Mouse (Mus musculus) adrenal gland, postnatal 36 days (tissue): Measurements from ENCODE around the gene Hhipl2. TPM values are rescaled to one million over a fixed set of nuclear protein-coding genes. Genes with fewer than 3 reads are reported as not detected.
"Not testable (repeated sequence)": the region's sequence is repeated elsewhere in the genome, so short reads cannot be mapped to it uniquely, and the experiment has no call there.

Source experiments
- DNase-seq, 2 experiments: peaks; one replicate each; pipeline ENCODE4 v3.0.0; 2021; ENCODE audit warnings: mixed read lengths in 1 of 2
- long read RNA-seq, 2 experiments: library from polyadenylated mRNA; stranded (forward); transcript quantifications; one replicate each; pipeline ENCODE4 v2.0.0; 2021; ENCODE audit warnings: borderline sequencing depth in 2 of 2
- total RNA-seq, 2 experiments: library from RNA; stranded (reverse); gene quantifications; 2 replicates each; pipeline ENCODE4 v1.2.3; 2021

Hhipl2 gene
- not detected for total RNA-seq
- long read RNA-seq, experiment 1: 0 reads
- long read RNA-seq, experiment 2: 0 reads

DNA sequence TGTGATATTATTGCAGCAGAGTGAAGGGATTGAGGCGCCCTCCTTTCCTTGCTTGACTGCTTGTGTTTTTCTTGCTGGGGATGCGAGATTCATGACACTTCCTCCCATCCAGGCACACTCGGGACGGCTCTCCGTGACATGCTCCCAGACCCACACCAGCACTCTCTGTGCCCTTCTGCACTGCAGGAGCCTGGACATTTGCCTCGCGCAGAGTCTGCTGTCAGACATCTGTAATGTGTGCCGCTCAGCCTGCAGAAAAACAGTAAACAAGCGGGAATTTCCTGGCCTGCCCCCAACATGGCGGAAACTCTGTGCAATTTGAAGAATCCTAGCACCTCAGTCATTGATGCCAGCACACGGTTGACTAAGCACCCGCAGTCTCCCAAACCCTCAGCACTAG, at the start of gene Hhipl2:
Hhipl2 (plus strand) TSS at position 343 of the 400 bp plus-strand sequence.
- no peak for DNase-seq

DNA sequence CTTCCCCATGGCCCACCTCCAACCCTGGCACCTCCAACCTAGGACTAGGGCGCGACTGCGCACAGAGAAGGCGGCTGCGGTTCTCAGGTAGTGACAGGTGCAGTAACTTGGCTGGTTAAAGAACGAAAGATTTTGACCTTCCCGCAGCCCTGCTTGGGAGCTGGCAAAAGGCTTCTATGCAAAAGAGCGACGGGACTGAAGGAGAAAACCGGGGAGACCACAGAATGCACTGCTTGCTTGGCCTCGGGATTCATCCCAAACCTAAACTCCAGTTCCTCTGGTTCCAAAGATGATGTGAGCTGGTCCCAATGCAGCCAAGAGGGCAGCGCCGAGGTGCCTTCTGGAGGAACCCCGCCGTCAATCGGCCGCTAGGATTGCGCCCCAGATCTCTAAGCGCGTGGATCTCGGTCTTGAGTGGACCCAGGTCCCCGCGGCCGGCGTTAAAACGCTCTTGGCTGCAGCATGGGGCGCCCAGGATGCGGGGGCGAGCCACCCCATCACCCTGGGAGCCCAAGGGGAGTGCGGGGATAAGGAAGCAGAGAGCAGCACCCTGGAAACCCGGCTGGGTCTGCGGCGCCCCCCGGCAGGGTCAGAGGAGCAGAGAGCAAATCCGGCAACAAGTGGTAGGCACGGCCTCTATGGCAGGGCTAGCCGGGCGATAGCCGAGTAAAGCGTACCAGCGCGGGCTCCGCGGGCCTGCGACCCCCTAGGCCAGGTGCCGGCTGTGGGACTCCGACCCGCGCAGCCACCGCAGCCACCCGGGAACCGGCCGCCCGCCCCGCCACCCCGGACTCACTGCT, 49.2 kb upstream of the Hhipl2 start:
- DNase-seq: peak in 1 of 2 experiments; percentile 12

DNA sequence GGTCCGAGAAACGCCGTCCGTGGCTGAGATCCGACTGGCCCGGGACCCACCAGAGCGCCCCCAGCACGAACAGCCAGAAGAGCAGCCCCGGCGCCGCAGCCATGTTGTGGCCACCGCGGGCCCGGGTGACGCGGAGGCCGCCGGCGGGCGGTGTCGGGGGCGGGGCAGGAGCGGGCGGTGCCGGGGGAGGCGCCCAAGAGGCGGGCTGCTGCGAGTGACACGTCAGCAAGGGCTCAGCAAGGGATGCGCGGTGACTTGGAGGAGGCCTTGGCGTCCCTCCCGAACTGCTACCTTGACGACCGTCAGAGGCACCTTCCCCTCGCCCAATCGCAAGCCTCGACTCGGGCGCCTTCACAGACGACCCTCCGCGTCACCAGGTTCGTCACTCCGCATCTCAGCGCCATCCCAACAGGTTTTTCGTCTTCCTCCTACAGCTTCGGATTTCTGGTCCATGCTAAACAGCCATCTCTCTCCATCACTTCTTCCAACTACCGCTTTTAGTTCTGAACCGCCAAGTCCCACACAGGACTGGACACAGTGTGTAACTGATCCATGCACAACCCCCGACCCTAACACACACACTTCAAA, 48.5 kb upstream of the Hhipl2 start, which contains the start of gene Mia3:
Mia3 (minus strand) TSS at position 127 of the 588 bp plus-strand sequence.
- peak; percentile 96 to 98 for DNase-seq

DNA sequence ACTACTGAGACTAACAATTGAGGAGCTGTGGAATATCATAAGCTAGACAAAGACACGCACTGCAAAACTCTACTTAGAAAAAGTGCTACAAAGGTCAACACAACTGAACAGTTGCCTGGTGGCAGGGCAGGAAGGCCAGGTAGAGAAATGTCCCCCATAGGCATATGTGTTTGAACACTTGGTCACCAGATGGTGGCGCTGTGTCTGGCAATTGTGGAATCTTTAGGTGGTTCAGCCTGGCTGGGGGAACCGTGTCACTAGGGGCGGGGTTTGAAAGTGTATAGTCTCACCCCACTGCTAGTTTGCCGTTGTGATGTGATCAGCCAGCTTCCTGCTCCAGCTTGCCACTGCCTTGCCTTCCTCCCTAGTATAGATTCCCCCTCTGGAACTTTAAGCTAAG, 43.3 kb upstream of the Hhipl2 start:
- DNase-seq: no peak

DNA sequence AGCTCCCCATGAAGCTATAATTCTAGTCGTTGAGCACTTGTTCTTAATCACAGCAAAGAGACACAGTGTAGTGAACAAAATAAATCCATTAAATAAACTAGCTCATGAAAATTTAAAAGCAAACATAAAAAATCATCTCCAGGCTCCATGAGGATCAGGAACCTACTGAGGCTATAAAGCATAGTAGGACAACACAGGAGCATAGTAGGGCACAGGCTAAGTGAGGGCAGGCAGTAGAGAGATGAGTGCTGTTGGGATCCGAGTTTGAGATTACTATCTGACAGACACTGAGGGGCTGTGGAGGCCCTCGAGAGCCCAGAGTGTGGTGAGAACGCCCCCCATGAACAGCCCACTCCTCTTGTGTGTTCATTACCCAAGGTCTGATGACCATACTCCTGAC, 41.0 kb upstream of the Hhipl2 start:
- DNase-seq: no peak

DNA sequence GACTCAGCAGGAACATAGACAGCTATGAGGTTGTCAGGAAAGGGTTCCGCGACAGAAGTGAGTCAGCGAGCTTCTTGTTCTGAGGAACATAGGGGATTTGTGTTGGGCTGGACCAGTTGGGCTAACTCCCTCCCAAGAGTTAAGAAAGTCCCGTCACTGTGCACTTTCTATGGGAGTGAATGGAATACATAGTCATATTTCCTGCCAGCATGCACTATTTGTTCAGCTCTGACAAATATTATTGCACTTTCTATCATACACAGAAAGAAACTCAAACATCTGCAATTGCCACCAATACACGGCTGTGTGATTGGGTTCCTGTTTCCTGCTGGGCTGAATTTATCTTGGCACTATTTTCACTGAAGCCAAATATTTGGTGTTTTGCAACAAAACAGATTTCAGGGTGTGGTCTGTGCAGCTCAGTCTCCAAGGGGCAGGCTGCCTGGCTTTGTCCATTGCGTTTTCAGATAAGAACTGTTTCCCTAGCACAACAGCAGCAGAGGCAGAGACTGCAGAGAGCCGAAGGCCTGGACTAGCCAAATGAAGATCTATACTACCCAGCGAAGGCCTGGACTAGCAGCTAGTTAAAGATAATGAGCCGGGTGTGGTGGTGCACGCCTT, 39.6 kb upstream of the Hhipl2 start:
- DNase-seq: peak in 1 of 2 experiments; percentile 19

DNA sequence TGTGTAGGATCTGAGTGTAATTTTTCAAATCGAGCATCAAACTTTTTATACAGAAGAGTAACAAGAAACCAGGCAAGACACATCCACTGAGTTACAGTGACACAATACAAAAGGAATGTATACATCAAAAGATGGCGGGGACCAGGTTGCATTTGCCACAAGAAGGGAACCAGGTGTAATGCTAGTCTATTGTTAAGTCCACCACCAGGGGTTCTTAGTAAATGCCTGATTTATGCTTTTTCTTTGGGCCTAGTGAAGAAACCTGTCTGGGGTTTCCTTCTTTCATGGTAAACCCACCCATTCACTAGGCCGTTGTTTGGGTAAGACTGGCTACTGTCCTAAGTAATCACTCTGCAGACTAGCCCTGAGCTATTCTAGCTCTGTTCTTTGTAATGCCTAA, 38.6 kb upstream of the Hhipl2 start:
- DNase-seq: not testable (repeated sequence)

DNA sequence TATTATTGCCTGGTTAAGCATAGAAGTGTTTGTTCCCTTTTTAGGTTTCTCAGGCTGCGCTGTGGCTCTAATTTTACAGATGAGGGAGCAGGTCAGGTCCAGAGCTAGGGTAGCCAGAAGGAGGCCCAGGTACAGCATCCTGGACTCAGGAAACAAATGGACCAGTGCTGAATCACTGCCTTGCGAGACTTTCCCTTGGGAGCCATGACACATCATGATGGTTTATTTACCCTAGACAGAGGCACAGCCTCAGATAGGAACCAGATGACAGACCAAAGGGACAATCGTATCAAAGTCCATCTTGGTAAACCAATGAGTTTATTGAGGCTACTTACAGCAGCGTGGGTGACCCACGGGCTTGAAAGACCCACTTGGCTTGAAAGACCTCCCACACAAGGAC, 36.2 kb upstream of the Hhipl2 start:
- DNase-seq: no peak

DNA sequence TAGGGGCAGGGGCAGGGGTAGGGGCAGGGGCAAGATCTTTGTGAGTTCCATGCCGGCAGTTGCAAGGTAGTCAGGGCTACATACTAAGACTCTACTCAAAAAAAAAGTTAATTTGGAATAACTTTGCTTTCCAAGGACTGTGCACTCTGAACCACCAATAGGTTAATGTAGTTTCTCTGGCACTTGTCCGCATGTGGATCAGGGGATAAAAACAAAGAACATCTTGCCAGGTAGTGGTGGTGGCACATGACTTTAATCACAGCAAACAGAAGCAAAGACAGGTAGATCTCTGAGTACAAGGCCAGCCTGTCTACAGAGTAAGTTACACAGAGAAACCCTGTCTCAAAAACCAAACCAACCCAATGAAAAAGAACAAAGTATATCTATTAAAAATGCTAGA, 35.4 kb upstream of the Hhipl2 start:
- DNase-seq: no peak

DNA sequence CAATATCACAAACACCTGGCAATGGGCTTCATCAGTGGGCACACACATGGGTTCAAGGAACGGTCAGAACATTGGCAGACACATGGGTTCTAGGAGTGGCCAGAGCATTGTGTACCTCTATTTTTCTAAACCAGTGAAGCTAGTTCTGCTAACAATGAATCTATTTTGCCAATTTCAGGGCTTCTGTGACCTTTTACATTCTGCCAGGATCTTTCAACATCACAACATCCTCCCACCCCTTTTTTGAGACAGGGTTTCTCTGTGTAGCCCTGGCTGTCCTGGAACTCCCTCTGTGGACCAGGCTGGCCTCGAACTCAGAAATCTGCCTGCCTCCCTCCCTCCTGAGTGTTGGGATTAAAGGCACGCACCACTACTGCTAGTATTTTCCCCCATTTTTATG, 30.6 kb upstream of the Hhipl2 start:
- not testable (repeated sequence) for DNase-seq

DNA sequence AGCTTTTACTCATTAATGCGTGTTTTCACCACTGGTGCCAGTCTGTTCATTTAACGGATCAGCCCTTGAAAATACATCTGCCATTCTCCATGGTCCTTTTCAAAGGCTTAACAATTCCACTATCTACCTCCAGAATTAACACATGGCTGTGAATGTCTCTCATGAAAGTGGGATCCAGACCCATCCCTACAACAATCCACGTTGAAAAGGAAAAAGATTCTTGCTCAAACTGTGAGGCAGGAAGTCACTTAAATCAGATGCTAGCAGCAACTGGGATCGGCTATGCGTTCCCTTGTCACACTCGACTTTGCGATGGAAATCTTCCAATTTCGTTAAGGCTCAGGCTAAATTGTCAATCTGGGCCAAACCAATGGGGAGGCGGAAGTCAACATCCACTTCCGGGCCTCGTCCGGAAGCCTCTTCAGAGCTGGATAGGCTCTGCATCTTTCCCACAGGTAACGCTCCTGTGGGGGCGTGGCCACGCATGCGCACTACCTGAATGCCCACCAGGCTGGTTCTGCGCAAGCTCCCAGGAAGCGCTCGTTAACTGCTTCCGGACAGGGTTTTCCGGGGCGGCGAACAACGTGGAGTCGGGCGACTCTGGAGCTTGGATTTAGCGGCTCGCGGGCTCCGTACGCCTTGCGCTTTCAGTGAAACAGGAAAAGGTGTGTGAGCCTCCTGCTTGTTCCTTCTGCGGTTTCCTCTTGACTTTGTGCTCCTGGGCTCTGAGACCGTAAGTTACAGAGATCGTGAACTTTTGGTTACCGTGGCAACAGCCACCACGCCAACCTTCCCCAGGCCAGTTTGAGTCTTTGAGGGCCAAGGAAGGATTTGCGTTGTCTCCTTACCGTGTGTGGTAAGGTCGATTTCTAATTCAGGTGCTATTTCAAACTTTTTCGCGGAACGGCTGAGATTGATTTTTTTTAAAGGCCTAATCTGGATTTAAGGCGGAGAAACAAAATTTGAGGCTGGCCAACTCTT, 29.3 kb upstream of the Hhipl2 start, which contains the start of gene Taf1a:
Taf1a (plus strand) TSS at position 556 of the 981 bp plus-strand sequence.
- peak; percentile 94 to 96 for DNase-seq

DNA sequence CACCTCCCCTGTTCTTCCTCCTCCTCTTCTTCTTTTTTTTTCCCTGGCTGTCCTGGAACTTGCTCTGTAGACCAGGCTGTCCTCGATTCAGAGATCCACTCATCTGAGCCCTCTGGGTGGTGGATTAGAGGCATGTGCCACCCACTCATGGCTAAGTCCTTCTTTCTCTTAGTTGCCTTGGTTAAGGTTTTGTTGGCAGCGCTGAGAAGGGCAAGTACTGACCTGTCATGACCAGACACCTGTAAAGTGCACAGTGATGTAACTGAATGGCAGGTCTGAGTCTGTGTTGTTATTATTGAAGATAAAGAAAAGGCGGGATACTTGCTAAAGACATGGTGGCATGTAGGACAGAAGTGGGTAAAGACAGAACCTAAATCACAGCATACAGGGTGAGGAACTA, 14.6 kb upstream of the Hhipl2 start:
- DNase-seq: no peak

DNA sequence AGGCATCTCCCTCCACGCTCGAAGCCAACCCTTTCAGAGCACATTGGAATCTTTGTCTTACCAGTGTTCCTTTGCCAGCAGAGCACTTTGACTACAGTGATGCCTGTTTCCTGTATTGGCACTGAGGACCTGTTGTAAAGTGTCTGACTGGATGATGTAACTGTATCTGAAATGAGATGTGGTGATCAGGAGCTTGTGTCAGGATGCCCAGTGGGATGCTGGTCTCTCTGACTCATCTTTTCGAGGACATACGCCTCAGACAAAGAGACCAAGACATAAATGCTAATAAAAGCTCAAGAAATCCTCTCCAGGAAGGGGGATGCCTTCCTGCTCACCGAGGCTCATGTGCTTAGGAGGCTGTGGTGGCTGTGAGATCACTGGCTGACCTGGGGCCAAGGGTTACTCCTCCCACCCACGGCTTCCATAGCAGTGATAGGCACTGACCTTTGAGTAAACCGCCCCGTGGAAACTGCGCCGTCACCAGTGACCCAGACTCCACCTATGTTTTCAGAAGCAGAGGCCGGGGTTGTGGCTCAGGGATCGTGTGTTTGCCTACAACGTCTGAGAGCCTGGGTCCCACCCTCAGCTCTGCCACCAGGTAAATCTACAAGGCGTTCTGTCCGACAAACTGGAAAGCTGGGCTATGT, 3.8 kb upstream of the Hhipl2 start:
- no peak for DNase-seq

DNA sequence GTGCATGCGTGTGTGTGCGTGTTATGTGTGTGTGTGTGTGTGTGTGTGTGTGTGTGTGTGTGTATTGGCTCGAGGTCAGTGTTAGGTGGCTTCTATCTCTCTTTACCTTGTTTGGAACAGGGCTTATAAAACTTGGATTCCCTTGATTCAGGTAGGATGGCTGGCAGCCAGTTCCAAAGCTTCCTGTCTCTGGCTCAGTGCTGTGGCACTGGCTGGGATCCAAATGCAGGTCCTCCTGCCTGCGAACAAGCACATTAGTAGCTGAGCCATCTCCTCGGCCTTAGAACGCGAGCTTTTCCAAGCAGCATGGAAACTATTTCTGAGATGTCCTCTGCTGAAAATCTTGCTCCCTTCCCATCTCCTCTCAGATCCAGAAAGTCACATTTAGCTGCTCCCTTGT, 1.7 kb downstream of the Hhipl2 start:
- no peak for DNase-seq

DNA sequence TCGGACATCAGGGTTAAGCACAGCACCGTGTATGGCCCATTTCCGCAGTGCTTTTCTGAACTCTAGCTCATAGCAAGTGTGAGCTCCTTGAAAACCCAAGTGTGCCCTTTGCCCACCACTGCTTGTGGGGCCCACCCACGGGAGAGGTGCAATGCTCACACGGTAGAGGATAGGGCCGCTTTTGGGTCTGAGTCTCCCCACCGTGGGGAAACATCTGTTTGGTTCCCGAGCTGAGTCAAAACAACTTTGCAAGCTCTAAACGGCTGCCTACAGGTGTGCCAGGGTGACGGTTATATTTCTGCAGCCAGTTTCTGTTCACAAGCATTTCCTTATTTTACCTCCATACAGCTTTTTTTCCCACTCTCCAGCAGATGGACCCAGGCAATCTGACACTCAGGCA, 2.3 kb downstream of the Hhipl2 start:
- DNase-seq: no peak

DNA sequence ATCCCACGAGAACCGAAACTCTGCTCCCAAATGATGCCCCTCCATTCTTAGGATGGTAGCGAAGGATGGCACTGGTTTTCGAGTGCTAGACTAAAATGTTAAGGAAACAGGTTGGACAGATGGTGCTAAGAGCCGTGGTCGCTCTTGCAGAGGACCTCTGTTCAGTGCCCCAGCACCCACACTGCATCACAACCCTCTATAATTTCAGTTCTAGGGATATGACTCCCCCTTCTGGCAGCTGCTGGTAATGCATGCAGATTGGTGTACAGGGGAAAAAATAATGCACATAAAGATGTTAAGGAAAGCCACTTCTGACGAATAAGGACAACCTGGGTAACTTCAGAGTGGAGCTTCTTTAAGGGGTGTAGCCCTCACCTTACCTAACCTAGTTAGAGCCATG, 6.1 kb downstream of the Hhipl2 start:
- no peak for DNase-seq

DNA sequence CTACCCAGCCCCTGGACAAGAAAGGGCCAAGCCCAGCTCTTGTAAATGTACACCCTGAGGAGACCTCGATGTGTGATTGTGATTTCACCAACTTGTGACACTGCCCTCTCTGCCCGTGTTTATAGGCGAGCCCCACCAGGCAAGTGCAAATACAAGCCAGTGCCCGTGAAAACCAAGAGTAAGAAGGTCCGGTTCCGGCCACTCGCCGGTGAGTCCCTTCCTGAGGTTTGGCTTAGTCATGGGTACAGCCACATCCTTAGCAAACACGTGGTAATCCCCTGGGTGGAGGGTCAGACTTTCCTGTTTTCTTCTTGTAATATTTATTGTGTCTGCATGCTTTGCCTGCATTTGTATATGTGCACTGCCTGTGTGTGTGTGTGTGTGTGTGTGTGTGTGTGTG, 16.9 kb downstream of the Hhipl2 start:
- no peak for DNase-seq

DNA sequence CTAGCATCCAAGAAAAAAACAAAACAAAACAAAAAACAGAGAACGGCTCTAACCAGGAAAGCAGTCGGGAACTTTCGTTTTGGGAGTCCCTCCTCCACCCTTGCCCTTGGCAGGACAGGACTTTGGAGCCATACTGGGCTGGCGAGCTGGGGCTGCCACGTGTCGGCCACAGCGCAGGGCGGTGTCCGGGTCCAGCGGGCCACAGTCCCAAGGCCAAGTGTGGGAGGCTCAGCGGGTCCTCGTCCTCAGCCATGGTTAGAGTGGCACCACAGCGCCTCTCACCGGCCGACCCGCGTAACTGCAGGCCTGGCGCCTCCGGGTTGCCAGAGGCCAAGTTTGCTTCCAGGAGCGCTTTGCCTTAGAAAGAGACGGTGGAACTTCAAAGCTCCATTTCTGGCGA, 21.0 kb downstream of the Hhipl2 start:
- peak; percentile 92 to 93 for DNase-seq

DNA sequence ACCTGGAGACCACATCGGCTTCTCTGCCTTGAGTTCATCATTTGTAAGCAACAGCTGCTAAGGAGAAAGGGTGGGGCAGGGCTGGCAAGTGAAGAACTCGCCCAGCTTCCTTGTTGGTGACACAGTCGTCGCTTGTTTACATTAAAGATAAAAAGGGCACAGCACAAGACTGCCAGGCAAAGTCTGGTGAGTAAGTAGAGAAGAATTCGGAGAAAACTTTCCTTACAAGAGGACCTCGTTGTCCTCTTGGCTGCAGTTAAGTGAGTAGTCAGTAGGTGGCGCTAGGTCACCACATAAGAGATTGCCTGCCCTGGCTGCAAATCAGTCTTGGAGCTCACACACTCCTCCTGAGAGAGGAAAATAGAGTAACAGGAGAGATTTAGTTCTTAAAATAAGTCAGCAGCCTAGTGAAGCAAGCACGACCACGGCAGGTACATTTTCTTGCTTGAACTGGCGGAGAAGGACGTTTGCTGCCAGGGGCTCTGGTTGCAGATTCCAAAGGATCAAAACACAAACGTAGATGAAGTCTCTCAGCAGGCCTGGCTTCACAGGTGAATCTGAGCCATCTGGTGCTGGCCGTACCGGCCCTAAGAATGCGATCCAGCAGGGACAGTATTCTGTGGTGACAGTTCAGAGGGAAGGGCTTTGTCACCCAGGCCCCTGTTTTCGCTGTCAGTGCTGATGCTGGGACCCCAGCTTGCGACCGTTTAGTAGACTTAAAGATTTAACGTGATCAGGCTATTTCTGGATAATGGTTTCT, 24.2 kb downstream of the Hhipl2 start:
- DNase-seq: peak; percentile 76 to 83

DNA sequence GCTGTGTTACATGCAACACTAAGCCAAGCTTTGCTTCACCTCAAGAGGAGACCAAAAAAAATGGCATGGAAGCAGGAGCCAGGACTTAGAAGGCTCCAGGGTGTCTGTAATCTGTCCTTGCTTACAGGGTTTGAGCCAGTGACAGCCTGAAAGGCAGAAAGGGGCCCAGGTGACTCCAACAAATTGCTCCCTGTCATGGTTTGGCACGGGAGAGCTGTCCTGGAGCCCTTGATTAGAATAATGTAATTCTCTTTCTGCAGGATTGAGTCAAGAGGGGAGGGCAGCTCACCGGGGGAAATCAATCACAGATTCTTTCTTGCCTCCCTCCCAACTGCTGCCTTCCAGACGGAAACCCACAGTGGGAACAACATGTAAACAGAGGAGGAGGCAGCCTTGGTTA, 35.1 kb downstream of the Hhipl2 start:
- DNase-seq: no peak
